Mouse (Mus musculus) kidney, postnatal 14 days (tissue): ENCODE data around the gene Vars.

Experiments used
- DNase-seq: peaks from one replicate; pipeline ENCODE4 v3.0.0; 2022; ENCODE audit warnings: mixed read lengths

Gene Vars

GRCm38 (mm10) chr17:35050126-35050750 lies 49.5 kb downstream of the Vars start:
- peak; percentile 87 for DNase-seq

GRCm38 (mm10) chr17:35051156-35052086 lies 50.6 kb downstream of the Vars start:
- peak; percentile 89 for DNase-seq

GRCm38 (mm10) chr17:35052271-35052798 lies 51.5 kb downstream of the Vars start:
- DNase-seq = no peak

GRCm38 (mm10) chr17:35055691-35056495 lies 55.1 kb downstream of the Vars start:
- peak; percentile 44 for DNase-seq

- DNase-seq = no peak
Measured at GRCm38 (mm10) chr17:35057090-35057489, 56.3 kb downstream of the Vars start.

- no peak for DNase-seq
Measured at GRCm38 (mm10) chr17:35058316-35058715, 57.5 kb downstream of the Vars start.

- DNase-seq = peak; percentile 95
Measured at GRCm38 (mm10) chr17:35058911-35059892, 58.4 kb downstream of the Vars start, which contains the start of gene Ddah2. Ddah2 (plus strand) TSS chr17:35059035.

- no peak for DNase-seq
Measured at GRCm38 (mm10) chr17:35060071-35060470, 59.3 kb downstream of the Vars start.

GRCm38 (mm10) chr17:35060737-35061297 lies 60.0 kb downstream of the Vars start:
- DNase-seq = peak; percentile 42

GRCm38 (mm10) chr17:35061299-35061698 lies 60.5 kb downstream of the Vars start:
- DNase-seq = no peak

GRCm38 (mm10) chr17:35063466-35063865 lies 62.7 kb downstream of the Vars start:
- DNase-seq = no peak

- DNase-seq = peak; percentile 20
Measured at GRCm38 (mm10) chr17:35064378-35064877, 63.6 kb downstream of the Vars start.

- peak; percentile 84 for DNase-seq
Measured at GRCm38 (mm10) chr17:35064951-35065947, 64.5 kb downstream of the Vars start, which contains the start of gene Ly6g6c. Ly6g6c (plus strand) TSS chr17:35065388.
